Mouse (Mus musculus): ENCODE data around the gene Adrm1.
A peak's percentile ranks its signal among the peaks of the same experiment; 100 is the strongest.

Adrm1 gene

DNA sequence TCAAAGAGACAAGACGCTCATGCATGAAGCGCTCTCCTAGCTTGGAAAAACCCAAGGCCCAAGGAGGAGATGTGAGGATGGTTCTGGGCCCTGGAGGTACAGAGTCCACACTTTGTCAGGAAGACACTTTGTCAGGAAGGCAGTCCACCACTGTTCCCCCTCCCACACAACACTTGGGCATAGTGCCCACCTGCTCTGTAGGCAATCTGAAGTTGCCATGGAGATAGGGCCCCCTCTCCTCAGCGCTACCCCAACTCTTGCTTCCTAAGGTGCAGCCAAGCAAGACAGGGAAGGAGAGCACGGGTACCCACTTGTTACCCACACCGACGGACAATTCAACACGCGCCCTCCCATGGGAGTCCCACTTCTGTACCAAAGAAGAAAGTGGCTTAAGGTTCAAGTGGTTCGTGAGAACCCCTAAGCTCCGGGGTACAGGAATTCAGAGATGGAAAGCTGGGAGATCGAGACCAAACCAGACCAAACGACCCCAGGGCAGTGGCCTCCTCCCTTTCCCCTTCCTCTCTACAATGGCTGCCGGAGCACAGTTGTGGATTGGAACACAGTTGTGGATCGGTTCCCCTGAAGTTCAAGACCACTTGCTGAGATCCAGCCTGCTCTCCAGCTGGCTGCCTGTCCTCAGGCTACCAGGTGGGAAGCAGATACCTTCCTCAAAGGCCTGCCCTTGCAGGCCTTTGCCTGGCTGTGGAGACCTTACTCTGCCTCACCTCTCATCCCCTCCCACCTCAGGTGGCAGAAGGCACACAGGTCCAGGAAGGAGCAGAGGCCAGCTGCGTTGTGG is 48.1 kb downstream of the Adrm1 start:
- no peak for DNase-seq

DNA sequence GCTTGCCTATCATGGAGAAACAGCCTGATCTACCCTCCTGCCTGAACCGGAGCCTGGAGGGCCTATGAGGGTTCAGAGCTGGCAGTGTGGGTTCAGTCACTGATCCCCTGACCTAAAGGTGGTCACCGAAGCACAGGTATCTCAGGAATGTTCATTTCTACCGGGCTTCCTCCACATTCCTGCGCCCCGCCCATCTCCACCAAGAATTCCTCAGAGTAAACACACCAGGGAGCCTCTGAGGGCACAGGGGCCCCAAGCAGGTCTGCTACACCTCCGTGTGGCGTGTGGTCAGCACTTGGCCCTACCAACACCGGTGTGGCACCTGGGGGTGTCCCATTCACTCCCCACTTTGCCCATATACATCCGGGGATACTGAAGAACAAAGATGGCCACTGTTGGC is 48.9 kb downstream of the Adrm1 start:
- DNase-seq = no peak

DNA sequence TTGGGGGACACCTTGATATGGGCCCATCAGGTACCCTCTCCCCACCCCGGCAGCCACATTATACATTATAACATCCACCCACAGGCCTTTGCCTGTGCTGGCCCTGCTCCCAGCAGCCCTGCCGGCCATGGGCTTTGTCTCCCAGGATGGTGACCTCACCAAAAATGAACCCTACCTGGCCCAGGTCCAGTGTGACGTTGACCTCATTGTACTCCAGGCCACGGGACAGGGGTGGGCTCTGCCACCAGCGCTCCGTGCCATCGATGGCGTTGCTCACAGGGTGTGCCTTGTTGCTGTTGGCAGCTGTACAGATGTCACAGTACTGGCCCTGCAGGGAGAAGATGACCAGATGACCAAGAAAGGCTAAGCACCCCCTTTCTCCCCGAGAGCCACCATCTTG is 49.8 kb downstream of the Adrm1 start:
- DNase-seq = no peak

DNA sequence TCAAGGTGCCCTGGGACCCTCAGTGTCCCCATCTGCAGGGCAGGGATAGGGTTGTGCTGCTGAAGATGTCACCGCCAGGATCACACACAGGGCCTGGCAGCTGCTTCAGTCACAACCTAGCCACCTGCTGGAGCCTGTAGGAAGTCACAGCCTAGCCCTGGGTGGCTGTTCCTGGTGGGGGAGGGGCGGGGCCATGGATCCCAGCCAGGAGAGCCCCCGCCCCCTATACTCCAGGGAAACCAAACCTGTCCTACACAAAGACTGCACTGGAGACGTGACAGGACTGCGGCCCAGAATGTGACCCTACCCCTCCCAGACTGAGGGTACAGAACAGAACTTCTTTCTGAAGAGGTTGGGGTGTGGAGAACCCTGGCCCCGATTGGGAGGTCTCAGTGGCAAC is 51.0 kb downstream of the Adrm1 start:
- DNase-seq = peak; percentile 23

DNA sequence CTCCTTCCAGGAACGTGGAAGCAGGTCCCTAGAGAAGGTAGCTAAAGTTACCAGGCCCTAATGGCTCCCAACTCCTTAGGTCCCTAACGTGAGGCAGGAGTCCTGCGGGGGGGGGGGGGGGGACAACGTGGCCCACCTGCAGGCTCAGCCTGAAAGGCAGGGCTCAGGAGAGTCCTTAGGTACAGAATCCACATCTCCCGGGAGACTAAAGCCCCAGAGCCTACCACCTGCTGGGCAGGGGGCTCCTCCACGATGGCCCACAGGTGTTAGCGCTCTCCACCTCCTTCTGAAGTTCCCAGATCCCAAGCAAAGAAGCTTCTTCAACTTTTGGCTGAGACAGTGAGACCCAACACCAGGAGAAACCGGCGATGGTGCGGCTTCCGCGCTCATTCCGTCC is 53.4 kb downstream of the Adrm1 start:
- no peak for DNase-seq

DNA sequence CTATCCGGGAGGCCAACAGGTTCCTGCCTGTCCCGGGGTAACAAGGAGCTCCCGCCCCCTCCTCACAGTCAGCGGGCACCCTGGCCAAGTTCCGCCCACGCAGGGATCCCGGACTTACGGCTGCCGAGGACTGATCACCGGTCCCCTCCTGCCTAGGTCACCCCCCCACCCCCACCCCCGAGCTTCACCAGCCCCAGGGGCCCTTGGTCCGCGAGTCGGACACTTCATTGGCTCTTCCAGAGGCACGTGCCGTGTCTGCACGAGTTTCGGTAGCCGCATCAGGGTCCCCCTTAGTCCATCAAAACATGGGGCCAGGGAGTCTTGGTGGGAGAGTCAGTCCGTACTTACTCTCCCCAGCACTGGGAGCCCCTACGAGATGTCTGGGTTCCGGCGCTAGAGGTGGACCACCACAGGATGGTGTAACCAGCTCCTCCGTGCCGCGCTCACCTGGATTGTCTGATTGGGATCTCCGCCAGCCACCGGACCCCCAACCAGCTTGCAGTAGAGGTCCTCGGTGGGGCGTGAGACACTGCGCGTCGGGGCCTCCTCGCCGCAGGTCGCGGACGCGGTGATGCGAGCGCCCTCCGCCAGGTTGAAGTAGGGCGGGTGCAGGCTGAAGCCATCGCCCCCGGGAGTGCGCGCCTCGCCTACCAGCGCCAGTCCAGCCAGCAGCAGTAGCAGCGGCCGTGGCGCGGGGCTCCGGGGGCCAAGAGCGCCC is 53.9 kb downstream of the Adrm1 start:
- peak; percentile 11 for DNase-seq
